Mouse (Mus musculus) stomach, embryonic 14.5 days (tissue): ENCODE results near the gene Cacng1. TPM values are rescaled to one million over a fixed set of nuclear protein-coding genes. Genes with fewer than 3 reads are reported as not detected.

Experiments
- ATAC-seq: fragments of 200-750 bp; cut with Nextera tagmentation; 2 replicates; pipeline ENCODE4 v1.8.0; 2017; ENCODE audit warnings: low read depth, moderate TSS enrichment; ENCODE audit not compliant: insufficient number of reproducible peaks, insufficient read depth, low FRiP score
- H3K27ac ChIP-seq: fragments of 300-500 bp; sonication (generic); 2 replicates; pipeline ENCODE4 v1.5.1; 2014; ENCODE audit warnings: mild to moderate bottlenecking, low read length, moderate library complexity, mixed read lengths
- H3K27me3 ChIP-seq: fragments of 300-500 bp; sonication (generic); 2 replicates; pipeline ENCODE4 v1.6.1; 2014; ENCODE audit warnings: low read length, control low read depth, mixed read lengths; ENCODE audit not compliant: control insufficient read depth, insufficient read depth
- H3K36me3 ChIP-seq: fragments of 300-500 bp; sonication (generic); 2 replicates; pipeline ENCODE4 v1.6.1; 2014; ENCODE audit warnings: mild to moderate bottlenecking, control low read depth, low read length, moderate library complexity, mixed read lengths; ENCODE audit not compliant: control insufficient read depth, insufficient read depth
- H3K4me1 ChIP-seq: fragments of 300-500 bp; sonication (generic); 2 replicates; pipeline ENCODE4 v1.6.1; 2014; ENCODE audit warnings: low read length, control low read depth, mixed read lengths; ENCODE audit not compliant: control insufficient read depth, insufficient read depth
- H3K4me2 ChIP-seq: fragments of 300-500 bp; sonication (generic); replicated peaks from 2 replicates; pipeline ENCODE4 v1.6.1; 2014; ENCODE audit warnings: low read depth, low read length, control low read depth
- H3K4me3 ChIP-seq: fragments of 300-500 bp; sonication (generic); 2 replicates; pipeline ENCODE4 v1.5.1; 2014; ENCODE audit warnings: low read depth, low read length, control low read depth
- H3K9ac ChIP-seq: fragments of 300-500 bp; sonication (generic); replicated peaks from 2 replicates; pipeline ENCODE4 v1.6.1; 2014; ENCODE audit warnings: low read depth, mild to moderate bottlenecking, control low read depth, low read length, moderate library complexity, mixed read lengths
- H3K9me3 ChIP-seq: fragments of 300-500 bp; sonication (generic); 2 replicates; pipeline ENCODE4 v1.6.1; 2016; ENCODE audit warnings: low read depth, low read length, control low read depth; ENCODE audit not compliant: control insufficient read depth
- WGBS: fragments of 180-500 bp; shearing (Covaris S2); extraction: QIAGEN DNeasy Blood & Tissue Kit; methylation state at CpG from one replicate; pipeline ENCODE4 v1.1.7; 2014; 5-methylcytosine and 5-hydroxymethylcytosine counted together
- polyA plus RNA-seq: library from polyadenylated mRNA; unstranded; fragments of >200 nt; fragmentation: Nextera tagmentation; extraction: Ambion mirVana; gene quantifications from 2 replicates; pipeline ENCODE4 v1.2.1, GENCODE M21; 2014

Cacng1 gene
- polyA plus RNA-seq, 1 experiment from 2014 or later: not detected

DNA sequence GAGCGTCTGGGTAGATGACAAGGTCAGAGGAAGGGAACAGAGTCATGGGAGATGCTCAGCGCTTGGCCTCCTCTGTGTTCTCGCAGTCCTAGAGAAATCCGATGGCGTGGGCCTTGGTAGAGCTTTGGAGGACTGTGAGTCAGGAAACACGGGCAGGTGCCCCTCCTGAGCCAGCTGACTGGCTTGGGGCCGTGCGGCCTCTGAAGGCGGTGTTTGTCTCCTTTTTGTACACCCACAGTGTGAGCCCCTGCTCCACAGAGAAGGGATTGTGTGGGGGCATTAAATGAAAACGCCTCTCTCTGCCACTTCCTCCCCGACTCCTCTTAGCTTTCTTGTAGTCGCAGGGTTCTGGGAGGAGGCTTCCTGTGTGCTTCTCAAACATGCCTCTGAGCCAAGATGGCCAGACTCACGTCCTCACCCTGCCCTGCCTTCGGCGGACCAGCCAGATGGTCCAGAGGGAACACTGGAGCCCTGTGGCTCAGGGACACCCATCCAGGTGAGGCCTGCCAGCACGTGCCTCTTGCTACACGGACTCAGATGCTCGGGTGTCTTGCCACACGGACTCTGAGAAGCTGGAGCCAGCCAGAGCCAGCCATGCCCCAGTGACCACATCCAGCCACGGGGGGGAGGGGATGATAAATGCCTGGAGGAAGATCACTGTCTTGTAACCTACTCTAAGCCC is 22.2 kb upstream of the Cacng1 start:
- Histone ChIP-seq H3K36me3 (no peaks in the 10 kb centered on the region), H3K9me3 (no peaks in the 10 kb centered on the region), H3K4me1 (no peaks in the 10 kb centered on the region), H3K27me3 (no peaks in the 10 kb centered on the region), H3K4me2 (no peak overlapping the region), H3K9ac (no peak overlapping the region), H3K27ac (no peak overlapping the region), H3K4me3 (no peak overlapping the region)
- ATAC-seq: no peak
- whole genome bisulfite sequencing: 78% methylated on average over 20 of the region's 20 CpGs

GRCm38 (mm10) chr11:107737886-107738285 is 21.6 kb upstream of the Cacng1 start:
- ATAC-seq: no peak
- Histone ChIP-seq H3K27me3 (no peaks in the 10 kb centered on the region), H3K4me3 (no peak overlapping the region), H3K4me2 (no peak overlapping the region), H3K27ac (no peak overlapping the region), H3K36me3 (no peaks in the 10 kb centered on the region), H3K9me3 (no peaks in the 10 kb centered on the region), H3K4me1 (no peaks in the 10 kb centered on the region), H3K9ac (no peak overlapping the region)
- WGBS: 82% methylated on average over 6 of the region's 6 CpGs

DNA sequence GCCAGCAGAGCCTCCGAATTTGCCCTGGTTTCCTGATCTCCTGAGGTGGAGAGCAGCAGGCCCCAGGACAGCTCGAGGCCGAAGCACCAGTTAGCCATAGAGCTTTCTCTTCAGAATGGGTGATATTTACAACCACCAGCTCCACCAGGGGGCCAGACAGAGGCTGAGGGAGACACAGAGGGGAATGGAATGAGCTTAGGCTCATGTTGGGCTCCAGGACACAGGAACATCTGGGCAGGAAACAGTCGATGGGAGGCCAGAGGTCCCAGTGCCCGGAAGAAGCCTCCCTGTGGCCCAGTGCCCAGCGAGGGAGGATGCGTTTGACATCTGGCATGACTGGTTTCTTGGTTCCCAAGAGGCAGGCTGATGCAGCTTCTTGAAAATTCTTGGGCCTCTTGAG is 17.8 kb upstream of the Cacng1 start:
- H3K27me3 ChIP-seq: no peaks in the 10 kb centered on the region
- 74% methylated on average over 7 of the region's 7 CpGs for WGBS
- no peak overlapping the region for H3K4me2 ChIP-seq
- no peaks in the 10 kb centered on the region for H3K36me3 ChIP-seq
- no peaks in the 10 kb centered on the region for H3K9me3 ChIP-seq
- no peak overlapping the region for H3K4me3 ChIP-seq
- ATAC-seq: no peak
- no peak overlapping the region for H3K27ac ChIP-seq
- no peaks in the 10 kb centered on the region for H3K4me1 ChIP-seq
- H3K9ac ChIP-seq: no peak overlapping the region

GRCm38 (mm10) chr11:107731498-107731897 is 15.2 kb upstream of the Cacng1 start:
- Histone ChIP-seq H3K9ac (no peak overlapping the region), H3K9me3 (no peaks in the 10 kb centered on the region), H3K4me2 (no peak overlapping the region), H3K27ac (no peak overlapping the region), H3K27me3 (no peaks in the 10 kb centered on the region), H3K4me3 (no peak overlapping the region), H3K36me3 (no peaks in the 10 kb centered on the region), H3K4me1 (no peaks in the 10 kb centered on the region)
- no peak for ATAC-seq
- WGBS: 73% methylated on average over 5 of the region's 5 CpGs

- no peaks in the 10 kb centered on the region for H3K27me3 ChIP-seq
- H3K4me3 ChIP-seq: no peak overlapping the region
- no peak overlapping the region for H3K9ac ChIP-seq
- WGBS: 79% methylated on average over 4 of the region's 4 CpGs
- no peak overlapping the region for H3K27ac ChIP-seq
- no peak for ATAC-seq
- H3K9me3 ChIP-seq: no peaks in the 10 kb centered on the region
- no peaks in the 10 kb centered on the region for H3K4me1 ChIP-seq
- no peak overlapping the region for H3K4me2 ChIP-seq
- H3K36me3 ChIP-seq: no peaks in the 10 kb centered on the region
Observed at GRCm38 (mm10) chr11:107730940-107731339, 14.6 kb upstream of the Cacng1 start.

DNA sequence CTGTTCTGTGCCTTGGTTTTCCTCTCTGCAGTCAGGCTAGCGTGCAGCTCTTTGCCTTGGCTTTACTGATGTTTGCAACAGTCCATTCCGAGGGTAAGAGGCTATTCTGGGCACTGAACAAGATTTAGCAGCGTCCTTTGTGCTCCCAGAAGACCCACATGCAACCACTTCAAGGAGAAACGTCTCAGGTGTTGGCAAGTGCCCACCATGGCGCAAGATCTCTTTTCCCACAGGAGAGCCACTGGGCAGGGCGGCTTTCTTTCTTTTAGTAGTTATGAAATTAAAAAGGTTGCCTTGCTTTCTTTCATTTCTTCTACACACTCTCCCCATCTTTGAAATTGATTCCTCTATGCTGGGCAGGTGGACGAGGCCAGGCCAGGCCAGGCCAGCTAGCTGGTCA is 12.8 kb upstream of the Cacng1 start:
- no peaks in the 10 kb centered on the region for H3K4me1 ChIP-seq
- H3K9ac ChIP-seq: no peak overlapping the region
- ATAC-seq: no peak
- 84% methylated on average over 7 of the region's 7 CpGs for WGBS
- H3K4me3 ChIP-seq: no peak overlapping the region
- H3K36me3 ChIP-seq: no peaks in the 10 kb centered on the region
- no peak overlapping the region for H3K4me2 ChIP-seq
- H3K9me3 ChIP-seq: no peaks in the 10 kb centered on the region
- no peak overlapping the region for H3K27ac ChIP-seq
- no peaks in the 10 kb centered on the region for H3K27me3 ChIP-seq

DNA sequence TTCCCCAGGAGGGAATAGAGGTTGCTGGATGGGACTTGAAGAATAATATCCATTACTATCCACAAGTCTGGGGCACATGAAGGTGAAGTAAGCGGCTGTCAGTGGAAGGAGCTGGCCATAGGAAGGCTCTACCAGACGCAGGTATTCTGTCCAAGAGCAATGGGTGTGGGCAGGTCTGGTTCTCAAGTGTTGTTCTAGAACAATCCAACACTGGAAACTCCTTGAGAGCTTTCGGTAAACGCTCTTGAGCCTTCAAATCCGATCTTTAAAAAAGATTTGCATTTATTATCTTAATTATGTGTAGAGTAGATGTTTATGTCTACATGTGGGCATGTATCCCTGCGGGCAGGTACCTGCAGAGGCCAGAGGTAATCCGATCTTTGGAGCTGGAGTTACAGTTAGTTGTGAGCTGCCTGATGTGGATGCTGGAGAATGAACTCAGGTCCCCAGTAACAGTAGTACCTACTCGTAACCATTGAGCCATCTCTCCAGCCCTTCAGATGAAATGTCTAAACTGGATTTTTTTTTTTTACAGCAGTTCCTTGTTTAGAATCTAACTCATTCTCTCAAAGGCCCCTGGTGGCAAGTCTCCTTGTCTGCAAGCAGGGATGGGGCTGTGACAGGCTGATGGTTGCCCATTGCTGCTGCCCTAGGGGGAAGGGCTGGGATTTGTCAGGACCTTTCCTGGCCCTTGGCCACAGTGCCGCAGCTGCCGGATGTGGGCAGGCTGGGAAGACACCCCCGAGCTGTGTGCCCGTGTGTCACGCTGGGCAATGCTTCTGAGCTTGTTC is 11.9 kb upstream of the Cacng1 start:
- Histone ChIP-seq H3K4me3 (no peak overlapping the region), H3K27me3 (no peaks in the 10 kb centered on the region), H3K9ac (no peak overlapping the region), H3K36me3 (no peaks in the 10 kb centered on the region), H3K9me3 (no peaks in the 10 kb centered on the region), H3K4me1 (no peaks in the 10 kb centered on the region), H3K4me2 (no peak overlapping the region), H3K27ac (no peak overlapping the region)
- WGBS: 72% methylated on average over 13 of the region's 13 CpGs
- ATAC-seq: no peak

GRCm38 (mm10) chr11:107724603-107725002 is 8.3 kb upstream of the Cacng1 start:
- Histone ChIP-seq H3K27me3 (no peaks in the 10 kb centered on the region), H3K9ac (no peak overlapping the region), H3K36me3 (no peaks in the 10 kb centered on the region), H3K4me1 (no peaks in the 10 kb centered on the region), H3K4me3 (no peak overlapping the region), H3K4me2 (no peak overlapping the region), H3K27ac (no peak overlapping the region), H3K9me3 (no peaks in the 10 kb centered on the region)
- WGBS: 81% methylated on average over 8 of the region's 8 CpGs
- no peak for ATAC-seq
